Mouse (Mus musculus) spleen, postnatal 36 days (tissue): ENCODE results near the gene Zfp977.
"Not testable (repeated sequence)": the region's sequence is repeated elsewhere in the genome, so short reads cannot be mapped to it uniquely, and the experiment has no call there.

ENCODE experiments used
- DNase-seq, 2 experiments: peaks; one replicate each; pipeline ENCODE4 v3.0.0; 2022; ENCODE audit warnings: low spot score in 2 of 2, mixed read lengths in 1 of 2

Gene Zfp977

DNA sequence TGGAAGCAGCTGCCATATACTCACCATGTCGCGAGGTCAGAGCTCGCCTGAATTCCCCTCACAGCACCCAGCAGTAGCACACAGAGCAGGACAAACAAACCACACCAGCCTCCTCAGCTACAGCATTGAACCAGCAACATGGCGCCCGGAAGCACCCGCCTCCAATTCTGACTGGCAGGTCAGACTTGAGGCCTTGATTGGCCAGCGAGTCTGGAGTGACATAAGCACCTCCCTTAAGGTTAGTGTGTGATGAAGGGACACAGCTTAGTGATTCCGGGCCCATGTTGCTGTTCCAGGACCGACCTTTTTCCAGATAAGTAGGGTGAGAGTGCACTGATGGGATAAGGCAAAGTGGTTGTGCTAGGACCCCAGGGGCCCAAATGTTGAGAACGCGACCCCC lies at the start of gene Zfp977:
Gene Zfp977 (minus strand): TSS at position 135 of the 400 bp plus-strand sequence.
- not testable (repeated sequence) for DNase-seq

DNA sequence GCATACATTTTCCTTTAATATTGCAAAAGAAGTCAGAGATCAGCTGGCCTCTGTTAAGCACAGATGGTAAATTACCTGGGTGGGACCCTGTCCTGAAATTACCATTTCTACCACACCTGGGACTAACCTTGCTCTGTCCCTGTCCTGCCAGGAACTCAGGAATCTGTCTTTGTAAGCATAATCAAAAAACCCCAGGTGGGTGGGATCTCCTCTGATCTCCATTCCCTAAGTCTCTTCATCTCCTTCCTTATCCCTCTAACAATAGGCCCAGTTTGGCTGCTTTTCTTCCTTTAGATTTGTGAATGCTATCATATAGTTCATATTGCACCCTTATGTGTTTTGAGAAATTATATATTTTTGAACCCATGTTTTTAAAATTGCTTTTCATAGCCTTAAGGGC lies 38.7 kb upstream of the Zfp977 start:
- DNase-seq: not testable (repeated sequence)

DNA sequence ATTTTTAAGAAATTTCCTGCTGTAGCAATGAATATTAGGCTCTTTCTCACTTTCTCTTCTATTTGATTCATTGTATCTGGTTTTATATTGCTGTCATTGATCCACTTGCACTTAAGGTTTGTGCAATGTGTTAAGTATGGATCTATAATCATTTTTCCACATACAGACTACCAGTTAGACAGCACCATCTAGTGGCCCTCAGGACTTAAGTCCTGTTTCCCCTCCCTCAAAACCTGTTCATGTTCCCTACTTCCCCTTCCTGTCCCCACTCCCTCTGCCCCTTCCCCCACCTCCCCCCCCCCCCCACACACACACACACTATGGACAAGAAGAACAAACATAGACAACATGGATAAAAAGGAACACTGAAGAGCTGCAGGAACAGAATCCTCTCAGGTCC lies 3.3 kb upstream of the Zfp977 start:
- not testable (repeated sequence) for DNase-seq

DNA sequence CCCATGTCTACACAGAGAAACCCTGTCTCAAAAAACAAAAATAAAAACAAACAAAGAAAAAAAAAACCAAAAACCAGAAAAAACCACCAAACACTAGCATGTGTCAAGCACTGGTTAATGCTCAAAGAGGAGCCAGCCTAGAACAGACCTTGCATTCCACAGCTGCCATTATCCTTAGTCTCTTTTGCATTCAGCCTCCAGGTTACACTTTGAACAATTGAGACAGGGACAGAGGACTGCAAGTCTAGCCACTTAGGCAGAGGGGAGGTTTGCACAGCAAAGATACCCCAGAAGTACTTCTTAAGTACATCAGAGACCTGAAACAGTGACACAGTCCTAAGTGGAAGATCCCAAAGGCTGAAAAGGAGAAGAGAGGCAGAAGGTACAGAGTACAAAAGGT lies 1.0 kb downstream of the Zfp977 start:
- DNase-seq: not testable (repeated sequence)

DNA sequence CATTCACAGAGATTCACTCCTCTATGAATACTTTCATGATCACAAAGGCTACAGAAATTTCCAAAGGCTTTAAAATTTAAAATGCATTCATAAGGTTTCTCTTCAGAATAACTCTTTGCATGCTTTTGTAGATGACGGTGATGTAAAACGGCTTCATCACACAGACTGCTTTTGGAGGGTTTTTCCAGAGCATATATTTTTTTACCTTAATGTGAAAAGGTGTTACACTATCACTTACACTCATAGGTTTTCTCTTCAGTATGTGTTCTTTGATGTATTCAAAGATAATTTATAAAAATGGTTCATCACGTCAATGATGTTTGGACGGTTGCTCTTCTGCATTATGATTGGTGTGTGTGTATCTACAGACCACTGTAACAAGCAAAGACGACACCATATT lies 13.9 kb downstream of the Zfp977 start, which contains the start of gene Gm21028:
Gene Gm21028 (minus strand): TSS at position 101 of the 400 bp plus-strand sequence.
- no peak for DNase-seq

DNA sequence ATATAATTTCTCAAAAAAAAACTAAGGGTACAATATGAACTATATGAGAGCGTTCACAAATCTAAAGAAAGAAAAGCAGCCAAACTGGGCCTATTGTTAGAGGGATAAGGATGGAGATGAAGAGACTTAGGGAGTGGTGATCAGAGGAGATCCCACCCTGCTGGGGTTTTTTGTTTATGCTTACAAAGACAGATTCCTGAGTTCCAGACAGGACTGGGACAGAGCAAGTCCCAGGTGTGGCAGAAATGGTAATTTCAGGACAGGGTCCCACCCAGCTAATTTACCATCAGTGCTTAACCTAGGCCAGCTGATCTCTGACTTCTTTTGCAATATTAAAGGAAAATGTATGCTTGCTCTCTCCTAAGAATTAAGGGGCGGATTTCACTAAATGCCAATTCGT lies 40.6 kb downstream of the Zfp977 start:
- DNase-seq: no peak
